Mouse (Mus musculus) forebrain, embryonic 11.5 days (tissue): ENCODE measurements around the gene Tedc1. TPM values are rescaled to one million over a fixed set of nuclear protein-coding genes. Genes with fewer than 3 reads are reported as not detected.

ENCODE experiments used
- ATAC-seq: fragments of 200-750 bp; cut with Nextera tagmentation; replicated peaks from 2 replicates; pipeline ENCODE4 v1.8.0; 2017; ENCODE audit warnings: moderate TSS enrichment; ENCODE audit not compliant: low FRiP score
- DNase-seq: peaks from one replicate; pipeline ENCODE4 v3.0.0-alpha.2; 2017; ENCODE audit warnings: low spot score
- H3K27ac ChIP-seq: fragments of 300-500 bp; sonication (generic); 2 replicates; pipeline ENCODE4 v1.5.1; 2014; ENCODE audit warnings: low read depth, low read length
- H3K27me3 ChIP-seq: fragments of 300-500 bp; sonication (generic); 2 replicates; pipeline ENCODE4 v1.6.1; 2014; ENCODE audit warnings: mild to moderate bottlenecking, low read length, mixed read lengths; ENCODE audit not compliant: control insufficient read depth, insufficient read depth
- H3K36me3 ChIP-seq: fragments of 300-500 bp; sonication (generic); 2 replicates; pipeline ENCODE4 v1.6.1; 2014; ENCODE audit warnings: mild to moderate bottlenecking, low read length, moderate library complexity, mixed read lengths; ENCODE audit not compliant: control insufficient read depth, insufficient read depth
- H3K4me1 ChIP-seq: fragments of 300-500 bp; sonication (generic); replicated peaks from 2 replicates; pipeline ENCODE4 v1.6.1; 2014; ENCODE audit warnings: low read length, mixed read lengths; ENCODE audit not compliant: control insufficient read depth, insufficient read depth
- H3K4me2 ChIP-seq: fragments of 300-500 bp; sonication (generic); 2 replicates; pipeline ENCODE4 v1.6.1; 2014; ENCODE audit warnings: low read depth, mild to moderate bottlenecking, low read length, moderate library complexity, mixed read lengths; ENCODE audit not compliant: severe bottlenecking
- H3K4me3 ChIP-seq: fragments of 300-500 bp; sonication (generic); 2 replicates; pipeline ENCODE4 v1.5.1; 2014; ENCODE audit warnings: low read depth, low read length
- H3K9ac ChIP-seq: fragments of 300-500 bp; sonication (generic); 2 replicates; pipeline ENCODE4 v1.6.1; 2014; ENCODE audit warnings: low read length
- H3K9me3 ChIP-seq: fragments of 300-500 bp; sonication (generic); 2 replicates; pipeline ENCODE4 v1.6.1; 2016; ENCODE audit warnings: low read length, mixed read lengths; ENCODE audit not compliant: control insufficient read depth
- WGBS: fragments of 180-500 bp; shearing (Covaris S2); extraction: QIAGEN DNeasy Blood & Tissue Kit; methylation state at CpG from one replicate; pipeline ENCODE4 v1.1.7; 2014; 5-methylcytosine and 5-hydroxymethylcytosine counted together
- polyA plus RNA-seq: library from polyadenylated mRNA; unstranded; fragments of >200 nt; fragmentation: Nextera tagmentation; extraction: Ambion mirVana; gene quantifications from 2 replicates; pipeline ENCODE4 v1.2.1, GENCODE M21; 2014

Gene Tedc1
- polyA plus RNA-seq, 1 experiment from 2014 or later: 57.2 TPM

- Histone ChIP-seq H3K4me3 (no peak overlapping the region), H3K27ac (no peak overlapping the region), H3K36me3 (no peaks in the 10 kb centered on the region), H3K4me2 (no peak overlapping the region), H3K9ac (no peak overlapping the region), H3K9me3 (no peaks in the 10 kb centered on the region), H3K27me3 (peaks cover 11% of the 10 kb centered on the region), H3K4me1 (peaks cover 18% of the 10 kb centered on the region)
- ATAC-seq: no peak
- DNase-seq: no peak
- 94% methylated on average over 7 of the region's 7 CpGs for whole genome bisulfite sequencing
These were observed 2.2 kb upstream of the Tedc1 start for GRCm38 (mm10) chr12:113153971-113154370.

GRCm38 (mm10) chr12:113154747-113155075, 1.5 kb upstream of the Tedc1 start:
- ATAC-seq: no peak
- Histone ChIP-seq H3K27ac (no peak overlapping the region), H3K9me3 (no peaks in the 10 kb centered on the region), H3K4me1 (peaks cover 18% of the 10 kb centered on the region), H3K9ac (no peak overlapping the region), H3K36me3 (no peaks in the 10 kb centered on the region), H3K27me3 (peaks cover 11% of the 10 kb centered on the region), H3K4me2 (peak overlapping the region; percentile 48; the same call in 1 of the 2 replicates), H3K4me3 (no peak overlapping the region)
- DNase-seq: no peak
- 81% methylated on average over 6 of the region's 6 CpGs for WGBS

- Histone ChIP-seq H3K36me3 (no peaks in the 10 kb centered on the region), H3K9me3 (no peaks in the 10 kb centered on the region), H3K4me2 (peak overlapping the region; percentile 48), H3K4me3 (peak overlapping the region; percentile 63), H3K27me3 (peaks cover 11% of the 10 kb centered on the region), H3K9ac (peak overlapping the region; percentile 48), H3K27ac (no peak overlapping the region), H3K4me1 (peaks cover 18% of the 10 kb centered on the region)
- peak; percentile 70 for DNase-seq
- 4% methylated on average over 32 of the region's 32 CpGs for WGBS
- peak; percentile 5 for ATAC-seq
These were observed 997 bp upstream of the Tedc1 start for GRCm38 (mm10) chr12:113155076-113155771.

- H3K4me1 ChIP-seq: peaks cover 15% of the 10 kb centered on the region
- H3K4me2 ChIP-seq: peak overlapping the region; percentile 87
- H3K36me3 ChIP-seq: no peaks in the 10 kb centered on the region
- no peaks in the 10 kb centered on the region for H3K9me3 ChIP-seq
- H3K27me3 ChIP-seq: peaks cover 4% of the 10 kb centered on the region; the same call in 1 of the 2 replicates
- no peak for ATAC-seq
- no peak for DNase-seq
- under 1% methylated on average over 23 of the region's 23 CpGs for WGBS
- peak overlapping the region; percentile 64 for H3K9ac ChIP-seq
- peak overlapping the region; percentile 63 for H3K4me3 ChIP-seq
- no peak overlapping the region for H3K27ac ChIP-seq
These were observed 314 bp downstream of the Tedc1 start for GRCm38 (mm10) chr12:113156540-113156929.

GRCm38 (mm10) chr12:113157002-113157401, 781 bp downstream of the Tedc1 start:
- Histone ChIP-seq H3K36me3 (no peaks in the 10 kb centered on the region), H3K27me3 (peaks cover 4% of the 10 kb centered on the region; the same call in 1 of the 2 replicates), H3K27ac (no peak overlapping the region), H3K4me1 (peaks cover 13% of the 10 kb centered on the region), H3K4me3 (peak overlapping the region; percentile 63), H3K9me3 (no peaks in the 10 kb centered on the region), H3K9ac (peak overlapping the region; percentile 64), H3K4me2 (peak overlapping the region; percentile 87)
- ATAC-seq (no peak), DNase-seq (no peak)
- 34% methylated on average over 8 of the region's 8 CpGs for WGBS

GRCm38 (mm10) chr12:113157521-113157920, 1.3 kb downstream of the Tedc1 start:
- Histone ChIP-seq H3K27ac (no peak overlapping the region), H3K27me3 (peaks cover under 1% of the 10 kb centered on the region; the same call in 1 of the 2 replicates), H3K4me3 (peak overlapping the region; percentile 63; the same call in 1 of the 2 replicates), H3K4me2 (peak overlapping the region; percentile 87), H3K36me3 (no peaks in the 10 kb centered on the region; the same call in 1 of the 2 replicates), H3K9me3 (no peaks in the 10 kb centered on the region), H3K9ac (no peak overlapping the region), H3K4me1 (peaks cover 12% of the 10 kb centered on the region)
- WGBS: 90% methylated on average over 8 of the region's 8 CpGs
- DNase-seq (no peak), ATAC-seq (no peak)

- Histone ChIP-seq H3K9ac (no peak overlapping the region), H3K4me3 (no peak overlapping the region), H3K9me3 (no peaks in the 10 kb centered on the region), H3K4me1 (peaks cover 12% of the 10 kb centered on the region), H3K27ac (no peak overlapping the region), H3K36me3 (no peaks in the 10 kb centered on the region; the same call in 1 of the 2 replicates), H3K4me2 (no peak overlapping the region), H3K27me3 (no peaks in the 10 kb centered on the region)
- no peak for DNase-seq
- 87% methylated on average over 8 of the region's 8 CpGs for WGBS
- no peak for ATAC-seq
These were observed 1.8 kb downstream of the Tedc1 start for GRCm38 (mm10) chr12:113157971-113158370.

- ATAC-seq: no peak
These were observed 7.4 kb downstream of the Tedc1 start for GRCm38 (mm10) chr12:113163561-113164006.

More at GRCm38 (mm10) chr12:113163561-113164006, 7.4 kb downstream of the Tedc1 start:
- DNase-seq: no peak
- no peak overlapping the region for H3K9ac ChIP-seq
- H3K4me2 ChIP-seq: no peak overlapping the region
- WGBS: 78% methylated on average over 11 of the region's 11 CpGs
- no peaks in the 10 kb centered on the region for H3K9me3 ChIP-seq
- H3K27ac ChIP-seq: no peak overlapping the region
- no peak overlapping the region for H3K4me3 ChIP-seq
- no peaks in the 10 kb centered on the region; the same call in 1 of the 2 replicates for H3K36me3 ChIP-seq
- H3K27me3 ChIP-seq: no peaks in the 10 kb centered on the region
- no peaks in the 10 kb centered on the region for H3K4me1 ChIP-seq
